Mouse (Mus musculus): ENCODE results near the gene Rnase2b. TPM values are rescaled to one million over a fixed set of nuclear protein-coding genes. Genes with fewer than 3 reads are reported as not detected.

The Rnase2b gene
- not detected for polyA plus RNA-seq (2014; fragmentation: Illumina TruSeq; extraction: RNeasy Lipid Tissue Mini Kit (QIAGEN cat#74804))

DNA sequence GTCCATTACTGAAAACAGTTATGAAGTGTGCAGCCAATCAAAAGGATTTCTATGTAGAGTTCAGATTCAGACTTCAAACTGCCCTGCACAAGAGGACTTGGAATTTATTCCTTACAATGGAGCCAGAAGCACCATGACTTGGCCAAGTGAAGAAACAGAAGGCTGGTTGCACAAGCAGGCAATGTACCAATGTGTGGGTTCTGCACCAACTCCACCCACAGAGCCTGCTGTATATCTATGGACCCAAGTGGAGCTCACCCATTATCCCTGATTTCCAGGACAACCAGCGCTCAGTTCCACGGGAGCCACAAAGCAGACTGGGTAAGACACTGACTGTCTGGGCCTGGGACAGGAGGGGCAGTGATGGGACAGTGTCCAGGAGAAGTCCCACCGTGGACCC is at the start of gene Rnase2b:
Rnase2b (plus strand) TSS at position 285 of the 400 bp plus-strand sequence.

DNA sequence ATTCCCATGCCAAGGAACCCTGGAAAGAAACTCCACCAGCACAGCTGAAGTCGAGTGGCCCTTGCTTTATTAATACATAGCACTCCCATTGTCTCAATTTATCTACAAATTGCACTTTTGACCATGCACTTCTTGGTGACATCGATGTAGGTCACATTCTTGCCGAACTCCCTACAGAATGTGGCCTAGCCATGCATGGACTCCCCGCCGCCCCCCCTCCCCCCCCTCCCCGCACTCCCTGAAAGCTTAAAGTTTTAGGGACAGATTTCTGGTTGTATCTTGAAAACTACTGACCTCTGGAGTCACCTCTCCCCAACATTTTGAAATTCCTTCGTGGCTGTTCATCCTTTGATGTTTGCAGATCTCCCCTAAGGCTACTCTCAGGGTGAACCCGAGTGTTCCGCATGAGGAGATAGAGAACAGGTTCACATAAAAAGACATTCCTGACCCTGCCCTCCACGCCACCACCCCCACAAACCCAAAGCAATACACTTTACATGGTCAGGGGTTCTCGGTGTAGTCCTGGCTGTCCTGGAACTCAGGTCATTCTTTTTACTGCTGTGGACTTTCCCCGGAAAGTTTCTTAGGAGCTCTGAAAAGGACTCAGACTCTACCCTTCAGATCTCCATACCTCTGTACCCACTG is 48.0 kb upstream of the Rnase2b start, which contains the start of gene Eddm3b:
Eddm3b (plus strand) TSS at position 511 of the 645 bp plus-strand sequence.

DNA sequence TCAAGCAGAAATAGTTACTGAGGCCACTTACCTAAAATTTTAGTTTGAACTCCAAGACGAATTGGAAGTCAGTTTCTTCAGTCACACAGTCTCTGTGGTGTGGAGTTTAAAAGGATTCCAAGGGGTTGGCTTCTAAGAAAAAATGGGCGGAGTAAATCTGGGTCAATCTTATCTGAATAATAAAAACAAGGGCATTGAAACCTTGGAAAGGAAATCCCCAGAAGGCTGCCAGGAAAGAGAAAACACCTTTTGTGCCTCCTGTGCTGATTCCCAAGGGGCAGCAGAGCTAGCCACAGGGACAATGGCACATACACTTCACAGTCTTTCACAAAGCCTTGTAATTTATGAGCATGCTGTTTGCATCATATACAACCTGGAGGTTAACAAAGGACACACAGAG is 15.4 kb upstream of the Rnase2b start, which contains the start of gene Rnase1:
Rnase1 (minus strand) TSS at position 101 of the 400 bp plus-strand sequence.

DNA sequence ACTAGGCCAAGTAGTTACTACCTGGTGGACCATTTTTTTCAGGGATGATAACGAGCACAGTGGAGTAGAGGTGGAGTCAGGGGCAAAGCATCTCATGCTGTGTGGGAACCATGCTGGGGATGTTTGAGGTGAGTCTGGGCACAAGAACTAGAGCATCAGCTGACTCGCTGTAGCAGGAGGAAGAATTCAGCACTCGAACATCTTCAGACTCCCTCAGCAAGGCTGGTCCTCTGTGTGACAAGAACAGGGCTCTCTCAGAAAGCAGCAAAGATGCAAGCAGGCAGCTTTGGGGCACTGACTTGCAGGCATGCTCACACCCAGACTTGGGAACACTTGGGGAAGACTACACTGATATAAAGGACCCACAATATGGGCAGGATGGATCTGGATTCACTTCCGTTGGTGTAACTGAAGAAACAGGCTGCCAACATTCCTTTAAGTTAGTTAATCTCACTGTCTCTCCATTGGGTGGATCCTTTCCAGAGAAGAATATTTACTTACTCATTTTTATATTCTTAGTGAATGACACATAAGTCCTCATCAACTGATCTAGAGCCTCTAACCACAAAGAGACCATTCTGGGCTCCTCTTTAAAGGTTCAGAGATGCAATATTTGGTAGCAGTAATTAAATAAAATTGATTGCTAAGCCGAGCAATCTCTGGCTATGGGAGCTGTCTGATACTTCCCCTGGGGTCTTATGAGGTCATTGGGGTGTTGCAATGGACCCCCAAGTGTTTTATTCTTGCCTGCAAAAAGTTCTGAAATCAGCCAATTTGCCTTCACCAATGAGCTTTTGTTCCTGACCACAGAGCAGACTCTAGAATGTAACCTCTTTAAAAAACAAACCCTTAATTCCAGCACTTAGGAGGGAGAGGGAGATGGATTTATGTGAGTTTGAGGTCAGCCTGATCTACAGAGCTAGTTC is 37.3 kb downstream of the Rnase2b start, which contains the start of gene Ang2:
Ang2 (minus strand) TSS at position 51 of the 926 bp plus-strand sequence.

DNA sequence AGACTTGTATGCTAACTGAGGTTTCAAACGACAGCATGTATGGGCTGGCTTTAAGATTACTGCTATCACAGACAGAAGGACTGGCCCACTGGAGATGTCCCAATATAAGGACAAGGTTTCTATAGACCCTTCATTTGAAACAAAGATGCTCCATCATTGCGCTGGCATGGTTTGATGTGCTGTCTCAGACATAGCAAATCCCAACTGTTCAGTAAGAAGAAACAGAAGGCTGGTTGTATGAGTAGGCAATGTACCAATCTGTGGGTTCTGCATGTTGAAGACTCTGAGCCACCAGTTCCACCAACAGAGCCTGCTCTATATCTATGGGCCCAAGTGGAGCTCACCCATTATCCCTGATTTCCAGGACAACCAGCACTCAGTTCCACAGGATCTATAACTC is 41.1 kb downstream of the Rnase2b start, which contains the start of gene Ear14:
Ear14 (plus strand) TSS at position 277 of the 400 bp plus-strand sequence.

Other genes starting within 250 kb of the Rnase2b start
- 14.7 TPM for gene Osgep, start 237.4 kb upstream of the Rnase2b start, polyA plus RNA-seq (2014; fragmentation: Illumina TruSeq; extraction: RNeasy Lipid Tissue Mini Kit (QIAGEN cat#74804))
- 27.8 TPM for gene Apex1, start 237.3 kb upstream of the Rnase2b start, polyA plus RNA-seq (2014; fragmentation: Illumina TruSeq; extraction: RNeasy Lipid Tissue Mini Kit (QIAGEN cat#74804))
- 10.7 TPM for gene Pip4p1, start 231.4 kb upstream of the Rnase2b start, polyA plus RNA-seq (2014; fragmentation: Illumina TruSeq; extraction: RNeasy Lipid Tissue Mini Kit (QIAGEN cat#74804))
- gene Pnp, start 231.2 kb upstream of the Rnase2b start, polyA plus RNA-seq (2014; fragmentation: Illumina TruSeq; extraction: RNeasy Lipid Tissue Mini Kit (QIAGEN cat#74804)) = 37.1 TPM
- gene Gm49342, start 217.7 kb upstream of the Rnase2b start, polyA plus RNA-seq (2014; fragmentation: Illumina TruSeq; extraction: RNeasy Lipid Tissue Mini Kit (QIAGEN cat#74804)) = not detected
- not detected for gene Pnp2, start 206.3 kb upstream of the Rnase2b start, polyA plus RNA-seq (2014; fragmentation: Illumina TruSeq; extraction: RNeasy Lipid Tissue Mini Kit (QIAGEN cat#74804))
- 1.4 TPM for gene Rnase10, start 154.5 kb upstream of the Rnase2b start, polyA plus RNA-seq (2014; fragmentation: Illumina TruSeq; extraction: RNeasy Lipid Tissue Mini Kit (QIAGEN cat#74804))
- not detected for gene Rnase9, start 120.4 kb upstream of the Rnase2b start, polyA plus RNA-seq (2014; fragmentation: Illumina TruSeq; extraction: RNeasy Lipid Tissue Mini Kit (QIAGEN cat#74804))
- not detected for gene Rnase11, start 112.1 kb upstream of the Rnase2b start, polyA plus RNA-seq (2014; fragmentation: Illumina TruSeq; extraction: RNeasy Lipid Tissue Mini Kit (QIAGEN cat#74804))
- not detected for gene Rnase12, start 104.6 kb upstream of the Rnase2b start, polyA plus RNA-seq (2014; fragmentation: Illumina TruSeq; extraction: RNeasy Lipid Tissue Mini Kit (QIAGEN cat#74804))
- gene Olfr750, start 87.8 kb upstream of the Rnase2b start, polyA plus RNA-seq (2014; fragmentation: Illumina TruSeq; extraction: RNeasy Lipid Tissue Mini Kit (QIAGEN cat#74804)) = not detected
- gene Rnase4, start 71.2 kb upstream of the Rnase2b start, polyA plus RNA-seq (2014; fragmentation: Illumina TruSeq; extraction: RNeasy Lipid Tissue Mini Kit (QIAGEN cat#74804)) = 184 TPM
- gene Ang, start 71.1 kb upstream of the Rnase2b start, polyA plus RNA-seq (2014; fragmentation: Illumina TruSeq; extraction: RNeasy Lipid Tissue Mini Kit (QIAGEN cat#74804)) = 4.8 TPM
- 0.54 TPM for gene Eddm3b, start 47.8 kb upstream of the Rnase2b start, polyA plus RNA-seq (2014; fragmentation: Illumina TruSeq; extraction: RNeasy Lipid Tissue Mini Kit (QIAGEN cat#74804))
- gene Rnase6, start 38.4 kb upstream of the Rnase2b start, polyA plus RNA-seq (2014; fragmentation: Illumina TruSeq; extraction: RNeasy Lipid Tissue Mini Kit (QIAGEN cat#74804)) = 5.0 TPM
- 1.7 TPM for gene Rnase1, start 15.5 kb upstream of the Rnase2b start, polyA plus RNA-seq (2014; fragmentation: Illumina TruSeq; extraction: RNeasy Lipid Tissue Mini Kit (QIAGEN cat#74804))
- gene Ang2, start 36.9 kb downstream of the Rnase2b start, polyA plus RNA-seq (2014; fragmentation: Illumina TruSeq; extraction: RNeasy Lipid Tissue Mini Kit (QIAGEN cat#74804)) = not detected
- gene Ear14, start 41.1 kb downstream of the Rnase2b start, polyA plus RNA-seq (2014; fragmentation: Illumina TruSeq; extraction: RNeasy Lipid Tissue Mini Kit (QIAGEN cat#74804)) = not detected
- gene Rnase2a, start 93.9 kb downstream of the Rnase2b start, polyA plus RNA-seq (2014; fragmentation: Illumina TruSeq; extraction: RNeasy Lipid Tissue Mini Kit (QIAGEN cat#74804)) = not detected
- not detected for gene Gm7247, start 199.5 kb downstream of the Rnase2b start, polyA plus RNA-seq (2014; fragmentation: Illumina TruSeq; extraction: RNeasy Lipid Tissue Mini Kit (QIAGEN cat#74804))
- gene Vmn2r88, start 248.6 kb downstream of the Rnase2b start, polyA plus RNA-seq (2014; fragmentation: Illumina TruSeq; extraction: RNeasy Lipid Tissue Mini Kit (QIAGEN cat#74804)) = not detected

All from ovary, adult 10 weeks (tissue).